Mouse (Mus musculus): ENCODE measurements around the gene Gpr1. TPM values are rescaled to one million over a fixed set of nuclear protein-coding genes. Genes with fewer than 3 reads are reported as not detected.
"Not testable (repeated sequence)": the region's sequence is repeated elsewhere in the genome, so short reads cannot be mapped to it uniquely, and the experiment has no call there.

Gene Gpr1
- polyA plus RNA-seq, 1 experiment = 0.02 TPM

DNA sequence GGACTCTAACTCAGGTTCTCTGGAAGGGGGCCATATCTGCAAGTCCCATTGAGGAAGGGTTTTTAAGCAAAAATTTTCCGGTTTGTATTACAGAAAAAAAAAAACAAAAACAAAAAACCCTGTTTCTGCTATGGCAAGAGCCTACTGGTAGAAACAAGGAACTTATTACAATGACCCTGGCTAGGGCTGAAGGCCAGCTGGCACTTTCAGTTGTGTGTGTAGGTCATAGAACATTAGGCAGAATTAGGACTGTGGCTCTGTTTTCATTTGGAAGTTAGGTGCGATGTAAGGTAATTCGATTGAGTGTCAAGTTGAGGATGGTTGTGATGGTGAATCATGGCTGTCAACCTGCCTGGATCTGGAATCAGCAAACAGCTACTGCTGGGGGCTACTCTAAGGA, 25.8 kb downstream of the Gpr1 start:
- no peaks in the 10 kb centered on the region for H3K79me2 ChIP-seq (ENCODE audit: control insufficient read depth, insufficient read depth)
- no peak overlapping the region for H3K4me2 ChIP-seq (ENCODE audit: low read depth)
- TF ChIP-seq USF1 (IDR thresholded peaks at IDR 0.05; ENCODE audit: low read depth) (no peak), MYOD1 (IDR thresholded peaks at IDR 0.05; ENCODE audit: control insufficient read depth in 1 of 3, insufficient read length in 2 of 3, low read depth in 2 of 3) (no peak), MAX (IDR thresholded peaks at IDR 0.05; ENCODE audit: low read depth) (no peak), CEBPB (IDR thresholded peaks at IDR 0.05; ENCODE audit: insufficient read depth, poor library complexity, severe bottlenecking) (no peak), E2F4 (IDR thresholded peaks at IDR 0.05; ENCODE audit: insufficient read depth) (no peak), POLR2AphosphoS2 (IDR thresholded peaks at IDR 0.05; ENCODE audit: insufficient read length, low read depth) (no peak), TCF12 (IDR thresholded peaks at IDR 0.05; ENCODE audit: insufficient read depth, poor library complexity, severe bottlenecking) (no peak)
- no peak overlapping the region for H3ac ChIP-seq (ENCODE audit: control insufficient read depth, insufficient read length)
- no peak overlapping the region for H3K4me3 ChIP-seq
- H3K27me3 ChIP-seq (ENCODE audit: control insufficient read depth, insufficient read depth, insufficient read length) = no peaks in the 10 kb centered on the region
- no peaks in the 10 kb centered on the region for H3K36me3 ChIP-seq (ENCODE audit: control insufficient read depth, insufficient read depth)

GRCm38 (mm10) chr1:63185430-63185829, 28.9 kb downstream of the Gpr1 start:
- H3K4me3 ChIP-seq; H3K79me2 ChIP-seq (ENCODE audit: control insufficient read depth, insufficient read depth); H3K36me3 ChIP-seq (ENCODE audit: control insufficient read depth, insufficient read depth); H3K4me2 ChIP-seq (ENCODE audit: low read depth); H3K27me3 ChIP-seq (ENCODE audit: control insufficient read depth, insufficient read depth, insufficient read length); H3ac ChIP-seq (ENCODE audit: control insufficient read depth, insufficient read length): not testable (repeated sequence)

GRCm38 (mm10) chr1:63182636-63183270, 31.6 kb downstream of the Gpr1 start:
- Histone ChIP-seq H3K27me3 (ENCODE audit: control insufficient read depth, insufficient read depth, insufficient read length) (no peaks in the 10 kb centered on the region), H3ac (ENCODE audit: control insufficient read depth, insufficient read length) (no peak overlapping the region), H3K4me2 (ENCODE audit: low read depth) (no peak overlapping the region), H3K36me3 (ENCODE audit: control insufficient read depth, insufficient read depth) (peaks cover 19% of the 10 kb centered on the region), H3K4me3 (no peak overlapping the region), H3K79me2 (ENCODE audit: control insufficient read depth, insufficient read depth) (peaks cover 7% of the 10 kb centered on the region)
- TF ChIP-seq POLR2AphosphoS2 (IDR thresholded peaks at IDR 0.05; ENCODE audit: insufficient read length, low read depth) (no peak), TCF12 (IDR thresholded peaks at IDR 0.05; ENCODE audit: insufficient read depth, poor library complexity, severe bottlenecking) (no peak), MYOD1 (IDR thresholded peaks at IDR 0.05; ENCODE audit: control insufficient read depth in 1 of 3, insufficient read length in 2 of 3, low read depth in 2 of 3) (no peak), CEBPB (IDR thresholded peaks at IDR 0.05; ENCODE audit: insufficient read depth, poor library complexity, severe bottlenecking) (no peak)

DNA sequence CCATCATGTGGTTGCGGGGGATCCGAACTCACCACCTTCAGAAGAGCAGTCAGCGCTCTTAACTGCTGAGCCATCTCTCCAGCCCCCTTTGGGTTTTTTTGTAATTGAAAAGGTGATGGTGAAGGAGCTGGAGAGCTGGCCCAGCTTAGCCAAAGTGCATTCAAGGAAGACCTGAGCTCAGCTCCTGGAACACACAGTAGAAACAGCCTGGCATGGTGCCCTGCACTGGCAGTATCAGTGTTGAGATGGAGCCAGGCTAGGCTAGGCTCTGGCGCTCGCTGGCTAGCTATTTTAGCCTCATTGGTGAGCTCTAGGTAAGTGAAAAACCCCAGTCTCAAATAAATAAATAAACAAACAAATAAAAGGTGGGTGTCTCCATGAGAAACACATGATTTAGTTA, 32.1 kb downstream of the Gpr1 start:
- no peak overlapping the region for H3K4me2 ChIP-seq (ENCODE audit: low read depth)
- H3K4me3 ChIP-seq = no peak overlapping the region
- TF ChIP-seq POLR2AphosphoS2 (IDR thresholded peaks at IDR 0.05; ENCODE audit: insufficient read length, low read depth) (peak; percentile 41), MYOG (IDR thresholded peaks at IDR 0.05; ENCODE audit: control insufficient read depth in 1 of 3, insufficient read depth in 1 of 3, insufficient read length in 2 of 3, low read depth in 2 of 3) (no peak)
- peaks cover 19% of the 10 kb centered on the region for H3K36me3 ChIP-seq (ENCODE audit: control insufficient read depth, insufficient read depth)
- H3ac ChIP-seq (ENCODE audit: control insufficient read depth, insufficient read length) = no peak overlapping the region
- H3K79me2 ChIP-seq (ENCODE audit: control insufficient read depth, insufficient read depth) = peaks cover 13% of the 10 kb centered on the region
- H3K27me3 ChIP-seq (ENCODE audit: control insufficient read depth, insufficient read depth, insufficient read length) = no peaks in the 10 kb centered on the region

DNA sequence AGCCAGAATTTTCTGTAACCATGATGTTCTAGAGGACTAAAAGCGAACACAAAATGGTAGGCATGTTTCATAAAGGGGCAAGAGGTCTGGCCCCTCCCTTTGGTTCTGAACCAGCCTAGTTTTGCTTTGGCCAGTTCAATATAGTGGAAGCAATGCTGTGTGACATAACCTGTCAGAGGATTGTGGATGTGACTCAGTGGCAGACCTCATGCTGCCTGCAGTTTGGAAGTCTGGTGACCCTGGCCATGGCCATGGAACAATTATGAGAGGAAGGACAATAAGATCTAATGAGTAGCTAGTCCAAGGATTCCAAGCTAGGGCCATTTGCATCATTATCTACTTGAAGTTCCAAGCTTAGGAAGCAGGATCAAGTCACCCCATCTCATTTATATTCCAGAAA, 32.9 kb downstream of the Gpr1 start:
- TF ChIP-seq POLR2AphosphoS2 (IDR thresholded peaks at IDR 0.05; ENCODE audit: insufficient read length, low read depth) = peak; percentile 68
- no peak for TF ChIP-seq REST (IDR thresholded peaks at IDR 0.05; ENCODE audit: insufficient read depth, insufficient read length)
- H3K4me2 ChIP-seq (ENCODE audit: low read depth) = no peak overlapping the region

GRCm38 (mm10) chr1:63181019-63181418, 33.3 kb downstream of the Gpr1 start:
- peak; percentile 71 for TF ChIP-seq POLR2AphosphoS2 (IDR thresholded peaks at IDR 0.05; ENCODE audit: insufficient read length, low read depth)
- TF ChIP-seq SRF (IDR thresholded peaks at IDR 0.05; ENCODE audit: control insufficient read depth, insufficient read length, low read depth) = no peak
- H3K27me3 ChIP-seq (ENCODE audit: control insufficient read depth, insufficient read depth, insufficient read length) = no peaks in the 10 kb centered on the region
- H3K79me2 ChIP-seq (ENCODE audit: control insufficient read depth, insufficient read depth) = peaks cover 19% of the 10 kb centered on the region
- H3ac ChIP-seq (ENCODE audit: control insufficient read depth, insufficient read length) = no peak overlapping the region
- H3K4me2 ChIP-seq (ENCODE audit: low read depth) = no peak overlapping the region
- H3K4me3 ChIP-seq = no peak overlapping the region
- peaks cover 19% of the 10 kb centered on the region for H3K36me3 ChIP-seq (ENCODE audit: control insufficient read depth, insufficient read depth)

More for the DNA sequence above, 32.9 kb downstream of the Gpr1 start:
- H3K27me3 ChIP-seq (ENCODE audit: control insufficient read depth, insufficient read depth, insufficient read length) = no peaks in the 10 kb centered on the region
- no peak overlapping the region for H3K4me3 ChIP-seq
- H3K36me3 ChIP-seq (ENCODE audit: control insufficient read depth, insufficient read depth) = peaks cover 19% of the 10 kb centered on the region
- no peak overlapping the region for H3ac ChIP-seq (ENCODE audit: control insufficient read depth, insufficient read length)
- peaks cover 15% of the 10 kb centered on the region for H3K79me2 ChIP-seq (ENCODE audit: control insufficient read depth, insufficient read depth)

GRCm38 (mm10) chr1:63180575-63180974, 33.8 kb downstream of the Gpr1 start:
- H3ac ChIP-seq (ENCODE audit: control insufficient read depth, insufficient read length); H3K27me3 ChIP-seq (ENCODE audit: control insufficient read depth, insufficient read depth, insufficient read length); H3K4me2 ChIP-seq (ENCODE audit: low read depth); H3K4me3 ChIP-seq: not testable (repeated sequence)
- Histone ChIP-seq H3K36me3 (ENCODE audit: control insufficient read depth, insufficient read depth) (peaks cover 19% of the 10 kb centered on the region), H3K79me2 (ENCODE audit: control insufficient read depth, insufficient read depth) (peaks cover 23% of the 10 kb centered on the region)
